Mouse (Mus musculus) adrenal gland, postnatal 14 days (tissue): ENCODE measurements around the gene Hoxa7. TPM values are rescaled to one million over a fixed set of nuclear protein-coding genes. Genes with fewer than 3 reads are reported as not detected.
A peak's percentile ranks its signal among the peaks of the same experiment; 100 is the strongest.

Experiments used
- DNase-seq: peaks from one replicate; pipeline ENCODE4 v3.0.0; 2021; ENCODE audit warnings: mixed read lengths
- long read RNA-seq, 2 experiments: library from polyadenylated mRNA; stranded (forward); transcript quantifications; one replicate each; pipeline ENCODE4 v2.0.0; 2021
- total RNA-seq: library from RNA; stranded (reverse); gene quantifications from 2 replicates; pipeline ENCODE4 v1.2.3, GENCODE M21; 2021

Gene Hoxa7
- 20.9 and 22.2 TPM in 2 replicates for total RNA-seq
- long read RNA-seq, experiment 1, transcript Hoxa7-201 (2 exons, 2,009 nt): major isoform, 30 of 40 reads
- long read RNA-seq, experiment 1, partial matches to known transcripts: 0 of 40 reads
- long read RNA-seq, experiment 1, other reads (novel, unspliced or antisense): 9 of 40 reads
- long read RNA-seq, experiment 2, transcript Hoxa7-201 (2 exons, 2,009 nt): major isoform, 22 of 29 reads
- long read RNA-seq, experiment 2, partial matches to known transcripts: 0 of 29 reads
- long read RNA-seq, experiment 2, other reads (novel, unspliced or antisense): 7 of 29 reads

DNA sequence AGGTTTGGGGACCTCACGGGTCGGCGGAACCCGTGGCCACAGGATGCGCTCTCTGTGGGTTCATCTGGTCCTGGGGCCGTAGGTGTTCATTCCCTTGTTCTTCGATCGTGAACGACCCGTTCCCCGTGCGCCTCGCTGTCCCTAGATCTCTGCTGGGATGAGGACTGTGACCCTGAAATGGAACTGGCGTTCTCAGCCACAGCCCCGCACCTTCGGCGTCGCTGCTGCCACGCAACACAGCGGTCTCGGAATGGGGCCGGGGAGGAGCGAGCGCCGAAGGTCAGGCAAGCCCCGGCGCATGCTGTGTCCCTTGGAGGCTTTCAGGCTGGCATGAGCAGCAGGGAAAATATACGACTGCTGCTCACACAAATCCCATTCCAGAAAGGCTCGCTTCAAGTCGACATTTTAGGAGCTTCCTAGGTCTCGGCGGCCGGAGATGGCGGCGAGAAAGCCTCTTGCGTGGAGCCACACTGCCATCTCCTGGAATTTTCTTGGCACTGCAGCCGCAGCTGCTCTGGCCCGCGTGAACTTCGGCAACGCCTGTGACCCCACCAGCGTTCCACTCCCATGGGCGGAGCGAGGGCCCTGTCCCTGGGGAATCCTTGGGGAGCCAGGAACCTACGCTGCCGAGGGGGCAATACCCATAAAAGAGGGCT is at the start of gene Hoxa7:
Gene Hoxa7, minus strand, starts transcription at position 518 of the 656 bp plus-strand sequence.
- DNase-seq: peak; percentile 93

DNA sequence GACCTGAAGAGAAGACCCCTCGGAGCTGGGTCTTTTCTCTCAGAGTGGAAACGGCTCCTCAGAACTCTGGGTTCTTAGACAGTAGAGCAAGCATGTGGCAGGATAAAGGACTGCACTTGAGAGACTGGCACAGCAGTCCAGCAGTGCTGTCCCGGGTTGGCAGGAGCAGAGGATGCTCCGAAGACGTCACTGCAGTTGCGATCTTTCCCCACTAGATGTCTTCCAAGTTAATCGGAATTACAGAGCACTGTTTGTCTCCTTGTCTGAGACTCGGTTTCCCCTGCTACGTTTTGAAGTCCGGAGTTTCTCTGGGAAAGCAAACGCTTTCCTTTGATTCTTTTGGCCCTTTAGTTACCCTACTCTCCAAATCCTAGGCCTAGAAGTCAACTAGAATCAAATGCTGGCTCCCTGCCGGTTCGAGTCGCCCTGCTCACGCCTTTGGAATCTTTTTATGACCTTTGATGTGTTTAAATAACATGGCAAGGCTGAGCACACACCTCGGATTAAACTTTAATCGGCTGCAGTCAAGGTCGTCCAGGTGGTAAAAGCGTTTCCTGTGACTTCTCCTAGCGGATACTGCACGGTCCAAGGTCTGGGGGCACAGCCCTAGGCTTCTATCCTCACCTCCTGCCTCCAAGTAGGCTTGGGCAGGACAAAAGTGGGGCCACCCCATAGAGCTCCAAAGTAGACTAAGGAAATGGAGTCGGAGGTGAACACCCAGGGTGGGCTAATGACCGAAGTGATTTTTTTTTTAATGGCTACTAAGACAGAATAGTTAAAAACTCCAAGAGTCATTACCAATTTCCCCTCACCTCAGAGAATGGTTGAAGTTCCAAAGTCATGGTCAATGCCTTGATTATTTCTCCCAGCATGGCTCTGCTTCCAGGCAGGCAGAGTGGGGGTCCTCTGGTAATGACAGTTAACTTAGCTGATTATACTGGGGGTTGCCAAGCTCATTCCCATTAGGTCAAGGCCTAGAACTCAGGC is 49.1 kb upstream of the Hoxa7 start:
- DNase-seq: peak; percentile 76

DNA sequence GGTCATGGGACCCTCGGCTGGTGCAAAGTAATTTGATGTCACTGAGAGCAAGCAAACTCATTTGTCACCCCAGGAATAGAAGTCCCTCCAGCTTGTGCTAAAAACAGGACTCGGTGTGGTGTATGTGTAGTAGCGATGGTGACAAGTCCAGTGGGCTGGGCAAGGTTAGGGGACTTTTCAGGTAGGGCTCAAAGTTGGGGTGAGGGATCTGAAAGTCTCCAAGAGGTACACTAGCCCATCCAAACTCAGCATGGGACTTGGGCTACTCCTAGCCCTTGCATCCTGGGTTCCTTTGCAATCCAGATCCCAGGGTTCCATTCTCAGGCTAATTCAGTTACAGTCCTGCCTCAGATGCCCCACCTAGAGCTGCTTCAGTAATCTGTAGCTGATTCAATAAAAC is 47.1 kb upstream of the Hoxa7 start:
- DNase-seq: no peak

DNA sequence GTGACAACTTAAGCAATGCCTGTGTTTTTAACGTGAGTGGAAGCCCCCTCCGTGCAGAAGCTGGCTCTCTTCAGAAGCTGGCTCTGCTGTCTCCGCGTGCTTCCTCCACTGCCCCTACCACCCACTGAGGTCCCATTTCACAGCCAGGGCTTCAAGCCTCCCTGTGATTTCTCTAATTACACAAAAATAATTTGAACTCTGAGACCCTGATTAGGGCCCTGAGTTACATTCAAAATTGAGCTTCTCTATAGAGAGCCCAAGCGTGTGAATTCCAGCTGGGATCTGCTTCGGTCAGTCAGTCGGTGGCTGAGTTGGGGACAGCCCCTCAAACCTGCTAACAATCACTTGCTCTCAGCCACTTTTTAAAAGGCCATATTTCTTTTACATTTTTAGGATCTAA is 46.7 kb upstream of the Hoxa7 start:
- no peak for DNase-seq

DNA sequence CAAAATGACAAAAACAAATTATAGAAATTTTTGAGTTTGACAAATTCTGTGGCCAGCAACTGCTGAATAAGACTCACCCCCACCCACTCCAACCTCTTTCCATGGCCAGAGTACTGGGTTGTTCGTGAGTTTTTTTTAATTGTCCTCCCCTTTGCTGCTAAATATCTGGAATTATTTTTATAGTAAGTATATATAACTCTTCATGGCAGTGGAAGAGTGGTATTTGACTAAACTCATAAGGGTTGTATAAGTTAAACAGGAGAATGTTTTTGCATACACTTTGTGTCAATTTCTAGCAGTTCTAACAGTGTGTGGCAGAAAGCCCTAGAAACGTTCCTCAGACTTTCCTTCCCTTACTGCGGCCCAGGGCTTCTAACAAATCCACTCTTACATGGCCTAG is 46.0 kb upstream of the Hoxa7 start:
- DNase-seq: no peak

DNA sequence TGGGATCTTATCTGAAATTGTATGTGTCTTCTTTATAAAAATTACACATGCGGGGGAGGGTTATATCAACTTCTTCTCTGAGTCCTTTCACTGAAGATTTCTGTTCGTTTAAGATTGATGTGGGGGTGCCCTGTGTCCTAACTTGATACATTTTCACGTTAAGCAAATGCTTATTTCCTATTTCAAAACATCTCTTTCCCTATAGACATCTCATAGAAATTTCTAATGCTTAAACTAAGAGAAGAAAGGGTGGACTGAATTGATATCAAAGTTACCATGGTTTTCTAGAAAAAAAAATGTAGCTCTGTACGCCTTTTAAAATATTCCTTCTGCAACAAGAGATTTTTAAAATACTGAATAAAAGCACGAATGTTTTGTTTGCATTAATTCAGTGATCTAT is 45.6 kb upstream of the Hoxa7 start:
- no peak for DNase-seq

DNA sequence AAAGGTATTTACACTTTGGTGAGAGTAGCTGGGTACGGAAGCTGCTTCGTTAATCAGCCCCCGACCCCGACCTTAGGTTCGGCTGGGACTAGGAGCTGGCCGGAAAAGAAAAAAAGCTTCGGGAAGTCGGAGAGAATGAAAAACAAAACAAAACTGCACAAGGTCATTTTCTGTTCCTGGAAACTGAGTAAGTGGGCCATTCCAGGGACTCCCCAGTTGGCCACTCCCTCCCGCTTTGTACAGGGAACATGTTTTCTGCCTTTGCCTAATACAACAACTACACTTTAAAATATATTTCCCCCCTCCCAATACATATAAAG is 45.0 kb upstream of the Hoxa7 start:
- no peak for DNase-seq

DNA sequence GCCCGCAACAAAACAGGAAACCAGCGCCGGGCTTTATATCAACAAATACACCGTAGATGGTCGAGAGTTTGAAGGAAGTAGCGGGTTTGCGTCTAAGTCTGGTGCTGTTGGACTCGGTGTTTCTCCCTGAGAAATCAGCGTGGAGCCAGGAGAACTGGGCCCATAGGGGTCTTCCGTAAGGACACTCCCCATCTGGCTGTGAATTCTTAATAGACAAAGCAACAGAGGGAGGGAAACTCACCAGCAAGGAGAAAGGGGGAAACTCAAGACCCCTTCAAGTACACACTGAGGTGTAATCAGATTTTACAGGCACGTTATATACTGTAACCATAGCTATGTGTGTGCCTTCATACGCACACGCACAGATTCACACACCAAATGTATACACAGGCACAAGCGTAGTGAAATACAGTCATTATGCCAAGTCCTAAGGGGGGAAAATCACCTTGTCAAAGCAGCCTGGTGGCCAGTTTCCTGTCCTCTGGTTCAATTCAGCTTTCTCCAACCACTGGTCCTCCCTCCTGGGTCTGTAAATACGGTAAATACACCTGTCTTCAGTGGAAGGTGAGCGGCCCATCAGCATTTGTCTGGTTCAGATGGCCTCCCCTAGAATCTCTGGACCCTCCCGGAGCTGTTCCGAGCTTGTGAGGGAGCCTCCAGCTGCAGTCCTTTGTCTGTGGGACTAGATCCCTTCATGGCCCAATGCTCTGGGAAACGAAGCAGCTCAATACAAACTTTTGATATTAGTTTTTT is 44.4 kb upstream of the Hoxa7 start:
- no peak for DNase-seq

DNA sequence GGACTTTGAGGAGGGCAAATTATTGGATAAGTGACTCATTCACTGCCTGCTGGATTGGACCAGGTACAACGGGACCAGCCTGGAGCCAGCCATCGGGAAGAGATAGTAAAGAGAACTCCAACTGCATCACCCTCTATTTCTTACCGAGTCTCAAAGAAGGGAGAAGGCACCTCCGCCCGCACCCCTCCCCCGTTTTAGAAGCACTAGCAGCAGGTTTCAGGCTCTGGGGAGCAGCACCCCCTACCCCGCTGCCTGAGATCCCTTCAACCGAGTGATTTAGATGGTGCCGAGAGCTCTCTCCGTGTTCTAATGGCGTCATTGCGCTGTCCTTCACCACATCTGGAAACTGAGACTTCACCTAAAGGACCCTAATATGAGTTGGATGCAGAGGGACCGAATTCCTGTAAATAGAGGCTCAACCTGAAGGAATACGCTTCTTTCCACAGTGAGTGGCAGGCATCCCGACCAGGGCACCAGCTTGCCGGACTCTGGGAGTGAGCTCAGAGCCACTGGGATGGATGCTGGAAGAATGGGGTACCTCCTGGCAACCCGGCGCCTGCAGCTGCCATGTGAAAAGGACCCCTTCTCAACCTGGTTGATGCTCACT is 43.8 kb upstream of the Hoxa7 start:
- no peak for DNase-seq

DNA sequence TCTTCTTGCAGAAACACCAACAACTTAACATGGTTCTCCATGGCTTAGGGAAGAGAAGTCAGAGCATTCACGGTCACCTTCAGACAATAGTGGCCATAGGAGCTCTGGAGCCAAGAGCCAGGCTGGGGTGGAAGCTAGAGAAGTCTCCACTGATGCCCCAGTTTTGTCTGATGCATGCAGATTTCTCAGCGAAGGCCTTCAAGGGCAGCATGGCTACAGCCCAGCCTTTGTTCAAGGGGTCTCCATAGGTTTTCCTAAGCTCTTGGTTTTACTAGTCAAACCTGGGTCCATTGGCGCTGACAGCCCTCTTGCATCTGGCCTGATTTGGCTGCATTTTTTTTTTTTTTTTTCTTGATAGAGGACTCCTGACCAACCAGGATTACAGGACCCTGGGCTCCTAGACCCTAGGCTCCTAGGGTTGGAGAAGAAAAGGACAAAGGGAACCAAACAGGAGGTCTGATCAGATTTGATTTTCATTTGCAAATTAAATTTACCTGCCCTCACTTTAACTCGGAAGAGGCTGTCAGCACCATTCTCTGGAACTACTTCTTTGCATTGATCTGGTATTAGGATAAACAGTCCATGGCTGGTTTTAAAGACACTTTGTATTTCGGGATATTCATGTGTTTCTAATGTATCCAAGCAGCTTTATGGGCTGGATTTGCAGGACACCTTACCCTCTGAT is 42.6 kb upstream of the Hoxa7 start:
- DNase-seq: no peak

DNA sequence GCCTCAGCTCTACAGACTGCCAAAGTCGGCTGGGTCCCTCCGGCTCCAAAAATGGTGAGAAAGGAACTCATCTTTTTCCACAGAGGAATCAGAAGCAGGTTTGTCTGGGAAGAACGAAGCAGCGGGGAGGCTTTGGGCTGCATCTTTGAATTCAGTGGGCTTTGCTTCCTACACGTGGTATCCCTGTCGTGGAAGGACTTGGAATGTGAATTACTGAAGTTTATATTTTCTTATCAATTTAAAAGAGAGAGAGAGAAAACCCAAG is 41.6 kb upstream of the Hoxa7 start:
- no peak for DNase-seq

DNA sequence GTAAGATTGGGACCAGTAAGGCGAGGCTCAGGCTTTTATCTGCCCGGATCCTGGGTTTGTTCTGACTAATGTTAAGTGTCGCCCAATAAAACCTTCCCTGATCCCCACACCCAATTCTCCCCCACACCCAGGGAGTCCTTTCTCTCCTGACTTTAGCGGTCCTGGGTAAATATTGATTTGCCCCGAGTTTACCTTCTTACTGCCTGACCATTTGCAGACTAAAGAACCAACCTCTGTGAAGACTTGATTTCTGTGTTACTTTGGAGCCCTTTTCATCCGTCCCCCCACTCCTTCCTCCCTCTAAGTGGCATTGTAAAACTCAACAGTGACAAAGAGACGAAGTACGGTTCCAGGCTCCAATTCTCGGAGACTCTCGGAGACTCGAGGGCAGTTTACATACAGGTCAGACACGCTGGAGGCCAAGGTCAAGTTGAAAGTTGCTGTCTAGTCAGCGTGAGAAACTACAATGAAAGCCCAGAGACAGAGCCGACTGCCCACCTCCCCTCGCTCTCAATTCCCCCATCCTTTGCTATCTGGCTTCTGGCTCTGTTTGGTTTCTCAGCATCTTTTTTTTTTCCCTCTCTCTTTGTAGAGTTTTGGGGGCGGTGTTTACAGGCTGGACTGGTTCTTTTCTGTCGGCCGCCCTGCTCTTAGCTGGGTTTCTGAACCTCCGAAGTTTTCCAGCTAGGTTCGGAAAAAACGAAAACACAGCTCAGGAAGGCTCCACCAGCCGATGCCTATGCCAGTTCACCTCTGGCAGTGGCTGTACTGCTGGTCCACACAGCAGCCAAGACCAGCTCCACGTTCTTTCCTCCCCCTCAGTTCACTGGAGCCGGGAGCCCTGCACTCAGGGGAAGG is 41.0 kb upstream of the Hoxa7 start:
- no peak for DNase-seq

DNA sequence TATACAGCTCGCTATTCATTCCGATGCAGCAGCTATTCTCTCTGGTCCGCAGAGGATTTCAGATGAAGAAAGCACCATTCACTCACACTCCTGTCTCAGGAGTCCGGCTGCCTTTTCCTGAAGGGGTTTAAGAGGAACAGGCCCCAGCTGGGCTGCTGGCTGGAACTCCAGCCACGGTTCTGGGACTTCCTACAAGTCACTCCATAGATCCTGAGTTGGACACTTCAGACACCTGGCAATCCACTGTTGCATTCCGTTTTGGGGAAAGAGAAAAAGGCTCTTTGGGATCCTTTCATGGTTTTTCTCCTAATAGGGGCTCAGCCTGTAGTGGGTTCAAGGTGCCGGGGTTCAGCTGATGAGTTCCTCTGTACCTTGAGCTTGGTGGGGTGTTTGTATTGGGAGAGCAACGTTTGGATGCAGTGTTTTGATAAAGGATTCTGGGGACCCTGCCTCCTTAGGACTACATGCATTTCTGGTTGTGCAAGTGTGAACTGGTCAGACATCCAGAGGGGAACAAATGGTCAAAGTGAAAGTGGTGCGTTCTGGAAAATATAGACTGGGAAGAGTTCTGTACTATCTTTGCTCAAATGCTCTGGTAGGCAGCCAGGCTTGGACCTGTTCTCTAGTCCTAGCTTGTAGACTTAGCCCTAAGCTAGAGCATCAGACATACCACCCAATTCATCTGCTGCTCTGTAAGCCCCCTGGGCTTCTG is 40.3 kb upstream of the Hoxa7 start:
- DNase-seq: no peak

DNA sequence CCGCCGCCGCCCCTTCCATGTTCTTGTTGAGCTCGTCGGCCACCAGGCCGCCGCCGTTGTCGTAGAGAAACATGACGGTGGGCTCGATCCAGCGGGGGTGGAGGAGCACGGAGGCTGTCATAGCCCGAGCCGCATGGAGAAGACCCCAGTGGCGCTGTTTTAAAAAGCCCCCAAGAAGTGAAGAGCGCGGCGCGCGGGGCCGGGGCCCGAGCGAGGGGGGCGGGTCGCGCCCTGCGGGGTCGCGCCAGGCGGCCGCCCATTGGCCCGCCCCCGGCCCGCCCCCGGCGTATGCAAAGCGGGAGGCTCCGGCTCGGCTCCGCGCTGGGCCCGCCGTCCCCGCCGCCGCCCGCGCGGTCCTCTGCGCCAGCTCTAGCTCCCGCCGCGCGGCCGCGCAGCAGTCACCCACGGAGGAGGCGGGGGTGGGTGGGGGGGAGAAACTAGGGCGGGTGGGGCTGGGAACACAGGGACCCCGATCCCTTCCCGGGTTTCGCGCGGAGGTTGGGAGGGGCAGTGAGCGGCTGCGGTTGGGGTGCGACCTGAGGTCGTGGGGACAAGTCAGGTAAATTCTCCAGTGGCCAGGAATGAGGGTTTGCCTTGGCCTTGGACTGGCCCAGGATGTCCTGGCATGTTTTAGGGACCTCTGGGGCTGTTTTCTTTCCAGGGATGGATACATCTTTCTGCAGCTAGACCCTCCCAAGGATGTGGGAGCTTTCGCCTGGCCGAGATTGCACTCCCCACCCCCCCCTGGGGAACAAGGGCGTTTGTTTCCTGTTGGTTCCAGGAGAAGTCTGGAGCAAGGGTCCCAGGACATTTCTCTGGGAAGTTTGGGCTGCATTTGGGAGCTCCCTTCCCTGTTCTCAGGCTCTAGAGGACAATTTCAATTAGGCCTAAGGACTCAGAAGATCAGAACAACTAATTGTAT is 39.3 kb upstream of the Hoxa7 start, which contains the start of gene Hoxa13:
Gene Hoxa13, minus strand, starts transcription at position 227 of the 922 bp plus-strand sequence.
- DNase-seq: no peak

DNA sequence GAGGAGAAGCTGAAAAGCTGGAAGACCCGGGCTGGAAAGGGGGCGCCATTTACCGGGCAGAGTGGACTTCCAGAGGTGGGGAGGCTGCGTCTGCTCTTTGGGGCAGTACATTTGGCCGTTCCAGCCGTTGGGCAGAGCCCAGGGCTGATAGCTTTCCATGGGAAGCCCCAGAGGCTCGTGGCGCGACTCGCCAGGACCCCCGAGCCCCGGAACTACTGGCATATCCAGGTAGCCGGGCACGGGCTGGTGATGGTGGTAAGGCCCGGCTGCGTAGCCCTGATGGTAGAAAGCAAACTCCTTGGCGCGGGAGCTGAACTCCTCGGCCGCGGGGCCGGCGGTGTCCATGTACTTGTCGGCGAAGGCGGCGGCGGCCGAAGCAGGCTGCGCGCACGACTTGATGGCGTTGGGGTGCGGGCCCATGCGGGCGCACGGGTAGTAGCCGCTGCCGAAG is 38.2 kb upstream of the Hoxa7 start:
- no peak for DNase-seq

DNA sequence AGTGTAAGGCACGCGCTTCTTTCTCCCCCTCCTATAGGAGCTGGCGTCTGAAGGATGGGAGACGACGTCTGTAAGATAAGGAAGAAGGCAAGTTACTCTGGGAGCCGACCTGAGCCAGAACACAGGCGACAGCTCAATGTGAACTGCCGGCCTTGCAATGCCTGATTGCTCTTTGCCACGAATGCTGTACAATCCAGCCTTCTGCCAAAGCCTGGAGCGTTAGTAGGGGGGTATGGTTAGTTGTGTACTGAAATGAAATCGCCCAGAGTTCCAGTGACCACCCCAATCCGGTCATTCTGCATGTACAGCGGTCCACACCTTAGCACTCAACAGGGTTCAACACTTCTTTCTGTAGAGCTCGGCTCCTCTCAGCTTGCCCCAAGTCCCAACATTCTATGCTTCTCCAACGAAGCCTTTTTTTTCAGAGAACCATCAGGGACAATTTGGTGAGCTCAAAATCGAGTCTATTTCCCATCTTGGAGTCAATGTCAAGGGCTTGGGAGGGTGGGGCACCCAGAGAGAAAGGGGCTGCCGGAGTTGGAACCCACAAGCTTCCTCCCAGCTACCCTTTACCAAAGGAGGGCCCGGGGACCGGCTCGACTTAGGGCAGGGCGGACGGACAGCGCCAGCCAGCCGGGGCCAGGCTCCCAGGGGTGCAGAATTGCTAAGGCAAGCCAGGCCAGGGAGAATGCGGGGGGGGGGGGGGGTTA is 37.6 kb upstream of the Hoxa7 start:
- DNase-seq: no peak

DNA sequence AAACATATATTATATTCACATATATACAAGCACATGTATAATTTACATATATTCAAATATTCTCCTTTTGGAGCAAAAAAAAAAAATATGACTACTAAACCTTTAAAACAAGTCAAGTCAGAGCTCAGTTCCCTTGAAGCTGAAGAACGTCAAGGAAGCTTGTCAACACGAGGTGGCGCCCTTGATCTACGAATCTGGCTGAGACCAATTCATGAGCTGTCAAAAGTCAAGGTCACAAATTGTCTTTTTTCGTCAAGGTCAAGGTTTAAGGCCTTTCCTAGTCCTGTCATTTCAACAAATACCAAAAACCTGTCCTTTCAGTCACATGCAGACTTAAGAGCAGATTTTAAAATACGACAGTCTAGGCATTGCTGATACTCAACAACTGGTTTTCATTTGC is 35.3 kb upstream of the Hoxa7 start:
- DNase-seq: peak; percentile 84
